Mouse (Mus musculus) CH12.LX (cell line): ENCODE measurements around the gene Tmem59l. TPM values are rescaled to one million over a fixed set of nuclear protein-coding genes. Genes with fewer than 3 reads are reported as not detected.

Source experiments
- DNase-seq: peaks from one replicate; pipeline ENCODE4 v3.0.0-alpha.2; 2013; ENCODE audit errors: extremely low read depth
- H3K27ac ChIP-seq: 2 replicates; pipeline ENCODE4 v1.5.1; 2012; ENCODE audit warnings: low read depth, mild to moderate bottlenecking, control low read depth, moderate library complexity; ENCODE audit not compliant: insufficient read depth
- H3K27me3 ChIP-seq: replicated peaks from 2 replicates; pipeline ENCODE3; 2012; ENCODE audit warnings: inconsistent platforms
- H3K36me3 ChIP-seq, 2 experiments: replicated peaks in 1 of 2; 2 replicates each; pipeline versions ENCODE3 to v1.6.1; 2012; ENCODE audit warnings: inconsistent platforms in 1 of 2, low read length in 1 of 2, mild to moderate bottlenecking in 1 of 2, mixed read lengths in 1 of 2, moderate library complexity in 1 of 2; ENCODE audit not compliant: control insufficient read depth in 1 of 2, insufficient read depth in 1 of 2
- H3K4me1 ChIP-seq, 2 experiments: 2 replicates each; pipeline ENCODE4 v1.6.1; 2012; ENCODE audit warnings: inconsistent platforms in 1 of 2, moderate library complexity in 1 of 2; ENCODE audit not compliant: insufficient read depth in 2 of 2, control insufficient read depth in 1 of 2
- H3K4me2 ChIP-seq: 2 replicates; pipeline ENCODE4 v1.6.1; 2012; ENCODE audit warnings: low read depth, mild to moderate bottlenecking, control low read depth; ENCODE audit not compliant: poor library complexity, insufficient read depth, severe bottlenecking
- H3K4me3 ChIP-seq, 3 experiments: fragments of 150-350 bp in 1 of 3; sonication (generic) in 1 of 3; replicated peaks in 1 of 3; 2 replicates each; pipeline versions ENCODE3 to v1.5.1; 2011 to 2012; ENCODE audit warnings: low read depth in 2 of 3, low read length in 2 of 3, mild to moderate bottlenecking in 2 of 3, moderate library complexity in 2 of 3, control low read depth in 1 of 3, improper control_type of control experiment in 1 of 3, inconsistent platforms in 1 of 3, mixed read lengths in 1 of 3; ENCODE audit not compliant: poor library complexity in 1 of 3
- H3K79me2 ChIP-seq: replicated peaks from 2 replicates; pipeline ENCODE4 v1.6.1; 2012; ENCODE audit warnings: mild to moderate bottlenecking, moderate library complexity; ENCODE audit not compliant: control insufficient read depth, poor library complexity, insufficient read depth, severe bottlenecking; ENCODE audit errors: extremely low read depth
- H3K9ac ChIP-seq: 2 replicates; pipeline ENCODE4 v1.6.1; 2012; ENCODE audit warnings: low read depth, mild to moderate bottlenecking, control low read depth, moderate library complexity; ENCODE audit not compliant: insufficient read depth
- H3K9me3 ChIP-seq: replicated peaks from 2 replicates; pipeline ENCODE3; 2012; ENCODE audit warnings: low read length, inconsistent platforms, mixed read lengths
- CTCF ChIP-seq, 2 experiments: IDR thresholded peaks in 1 of 2; conservative IDR thresholded peaks in 1 of 2; 2 replicates each; pipeline ENCODE4 v1.5.1; 2011 to 2012; ENCODE audit warnings: low read depth in 2 of 2, low read length in 2 of 2, improper control_type of control experiment in 1 of 2, inconsistent platforms in 1 of 2, mild to moderate bottlenecking in 1 of 2, moderate library complexity in 1 of 2
- E2F4 ChIP-seq: IDR thresholded peaks from 2 replicates; pipeline ENCODE4 v1.6.1; 2011; ENCODE audit warnings: low read depth, low read length, improper control_type of control experiment; ENCODE audit not compliant: insufficient replicate concordance
- EP300 ChIP-seq: IDR thresholded peaks from 2 replicates; pipeline ENCODE4 v1.6.1; 2011; ENCODE audit warnings: low read length, improper control_type of control experiment
- JUND ChIP-seq: conservative IDR thresholded peaks from 2 replicates; pipeline ENCODE4 v1.6.1; 2011; ENCODE audit warnings: low read depth, low read length, improper control_type of control experiment
- MAFK ChIP-seq: IDR thresholded peaks from 2 replicates; pipeline ENCODE4 v1.6.1; 2011; ENCODE audit warnings: low read length, improper control_type of control experiment; ENCODE audit not compliant: insufficient replicate concordance
- MAX ChIP-seq: IDR thresholded peaks from 2 replicates; pipeline ENCODE4 v1.6.1; 2011; ENCODE audit warnings: low read length, improper control_type of control experiment
- MYC ChIP-seq: IDR thresholded peaks from 2 replicates; pipeline ENCODE4 v1.6.1; 2011; ENCODE audit warnings: low read depth, mild to moderate bottlenecking, improper control_type of control experiment, low read length
- PAX5 ChIP-seq: IDR thresholded peaks from 2 replicates; pipeline ENCODE4 v1.6.1; 2012; ENCODE audit warnings: low read length, inconsistent platforms, mixed read lengths
- RCOR1 ChIP-seq: conservative IDR thresholded peaks from 2 replicates; pipeline ENCODE4 v1.6.1; 2012; ENCODE audit warnings: low read depth, mild to moderate bottlenecking, inconsistent platforms, low read length, improper control_type of control experiment
- TBP ChIP-seq: conservative IDR thresholded peaks from 2 replicates; pipeline ENCODE4 v1.6.1; 2011; ENCODE audit warnings: low read depth, low read length, improper control_type of control experiment
- UBTF ChIP-seq: IDR thresholded peaks from 2 replicates; pipeline ENCODE4 v1.6.1; 2012; ENCODE audit warnings: low read depth, mild to moderate bottlenecking, inconsistent platforms, low read length, improper control_type of control experiment, moderate library complexity
- USF1 ChIP-seq: IDR thresholded peaks from 2 replicates; pipeline ENCODE4 v1.6.1; 2014; ENCODE audit warnings: low read depth, mild to moderate bottlenecking, inconsistent platforms, low read length, improper control_type of control experiment
- USF2 ChIP-seq: conservative IDR thresholded peaks from 2 replicates; pipeline ENCODE4 v1.6.1; 2011; ENCODE audit warnings: low read depth, low read length, improper control_type of control experiment
- ZMIZ1 ChIP-seq: IDR thresholded peaks from 2 replicates; pipeline ENCODE4 v1.6.1; 2012; ENCODE audit warnings: low read depth, mild to moderate bottlenecking, inconsistent platforms, low read length, improper control_type of control experiment
- ZNF384 ChIP-seq: IDR thresholded peaks from 2 replicates; pipeline ENCODE4 v1.6.1; 2012; ENCODE audit warnings: low read depth, low read length, improper control_type of control experiment, inconsistent platforms
- dilution Hi-C: fragments of 300-500 bp; cut with MboI; formaldehyde crosslinking; loops from 2 replicates; pipeline ENCODE4 v1.14.3; 2020; ENCODE audit warnings: low sequenced_read_pairs; ENCODE audit not compliant: extremely low pct_unique_long_range_greater_than_20kb, extremely low pct_ligation_motif_present
- in situ Hi-C: fragments of 300-500 bp; cut with MboI; formaldehyde crosslinking; loops from 3 replicates; pipeline ENCODE4 v1.14.3; 2019; ENCODE audit warnings: low sequenced_read_pairs, low pct_ligation_motif_present, low pct_unique_long_range_greater_than_20kb, mixed read lengths
- polyA plus RNA-seq: library from polyadenylated mRNA; unstranded; fragments of >175 nt; gene quantifications from 2 replicates; pipeline ENCODE4 v1.2.1, GENCODE M21; 2012; ENCODE audit warnings: low read depth; ENCODE audit not compliant: insufficient read length
- total RNA-seq, 2 experiments: library from RNA; depleted of rRNA; stranded (reverse); fragments of 300-350 nt in 1 of 2; fragments of >200 nt in 1 of 2; gene quantifications; 2 replicates each; pipeline ENCODE4 v1.2.3; 2012 to 2014

Gene Tmem59l
- total and polyA plus RNA-seq, 3 experiments, result not detected

GRCm38 (mm10) chr8:70461765-70462515 lies 25.2 kb downstream of the Tmem59l start:
- H3K4me2 ChIP-seq, result no peak overlapping the region
- H3K9ac ChIP-seq, result no peak overlapping the region
- no peak for TF ChIP-seq MAX
- no peak for TF ChIP-seq ZMIZ1
- no peak for TF ChIP-seq JUND
- TF ChIP-seq E2F4, result no peak
- peaks cover 0 to 7% of the 10 kb centered on the region in 2 experiments; a peak in 1 of 4 replicates for H3K4me1 ChIP-seq
- in situ Hi-C loops, result no loop called here
- dilution Hi-C loops, result no loop called here
- H3K36me3 ChIP-seq, result peaks cover 0 to 79% of the 10 kb centered on the region in 2 experiments
- no peak for DNase-seq
- H3K27ac ChIP-seq, result no peak overlapping the region
- H3K9me3 ChIP-seq, result peaks cover 8% of the 10 kb centered on the region
- no peaks in the 10 kb centered on the region for H3K79me2 ChIP-seq
- H3K4me3 ChIP-seq, result no peak overlapping the region
- no peaks in the 10 kb centered on the region for H3K27me3 ChIP-seq

- TF ChIP-seq PAX5 (no peak), UBTF (no peak), TBP (no peak), RCOR1 (no peak), CTCF (conservative IDR thresholded peaks at IDR 0.05 in 1 of 2, IDR thresholded peaks at IDR 0.05 in 1 of 2; ENCODE audit: low read depth in 2 of 2, low read length in 2 of 2) (no peak), EP300 (no peak), USF2 (no peak), ZNF384 (no peak), USF1 (no peak), MAFK (no peak), JUND (no peak), MYC (no peak)
- Histone ChIP-seq H3K4me1 (peaks cover 0 to 7% of the 10 kb centered on the region in 2 experiments; a peak in 1 of 4 replicates), H3K27me3 (no peaks in the 10 kb centered on the region), H3K27ac (no peak overlapping the region), H3K36me3 (peaks cover 0 to 67% of the 10 kb centered on the region in 2 experiments), H3K79me2 (no peaks in the 10 kb centered on the region), H3K9me3 (peaks cover 8% of the 10 kb centered on the region), H3K4me2 (no peak overlapping the region), H3K9ac (no peak overlapping the region), H3K4me3 (no peak overlapping the region)
- dilution Hi-C loops, result no loop called here
- in situ Hi-C loops, result no loop called here
- DNase-seq, result no peak
Observed at GRCm38 (mm10) chr8:70460606-70461005, 26.6 kb downstream of the Tmem59l start.
